Comparison of ENCODE assay signal across 8 mouse cellular contexts in genomic region chr15:78851505-78852153, GRCm38 (mm10). TPM values are rescaled to one million over a fixed set of nuclear protein-coding genes. Genes with fewer than 3 reads are reported as not detected.
DNase-seq lines count a peak whose midpoint lies in the region; ATAC-seq and TF ChIP-seq lines count a peak whose summit lies in the region.

No protein-coding gene starts in this region.

- H3K4me3 ChIP-seq in left cerebral cortex, adult 2 months: no peak overlapping the region

- ATAC-seq in megakaryocyte, adult 5-6 weeks (ENCODE audit: poor library complexity, severe bottlenecking): peak; percentile 97

- DNase-seq in T-cell, adult 2 months (ENCODE audit: low spot score): peak; percentile 87
- peak; percentile 89 to 94 for DNase-seq in cerebellum, postnatal 4 days (ENCODE audit: low spot score in 2 of 2)
- peak; percentile 83 to 87 for DNase-seq in gastrocnemius, adult 8-10 months (ENCODE audit: low spot score in 2 of 2)
- DNase-seq in hindlimb bud, embryonic 11.5 days (ENCODE audit: extremely low spot score, low read depth, low spot score): peak; percentile 72
- DNase-seq in left cerebral cortex, adult 2 months (ENCODE audit: extremely low spot score in 1 of 2, low spot score in 2 of 2): peak; percentile 86 to 90
- DNase-seq in right cerebral cortex, adult 18-20 months: peak; percentile 89
- DNase-seq in urinary bladder, adult 2 months (ENCODE audit: low spot score): peak; percentile 82

- H3K27ac ChIP-seq in left cerebral cortex, adult 2 months: peak overlapping the region; percentile 29; the same call in 1 of the 2 replicates

- TF ChIP-seq CTCF in left cerebral cortex, adult 2 months (IDR thresholded peaks at IDR 0.05): peak; percentile 92

- intact Hi-C loops in left cerebral cortex, adult 2 months (cut with DNase I): no loop called here

RNA-seq across cellular contexts. Expression of gene Lgals2, which starts 3.7 kb away (rescaled TPM):
- total RNA-seq in gastrocnemius, adult 8-10 months (2022): not detected
- total RNA-seq in left cerebral cortex, adult 2 months (2021): not detected
- not detected in 2 replicates for total RNA-seq in megakaryocyte, adult 5-6 weeks (2015)
- 0.26 TPM in 1 of 2 replicates, not detected in the other for total RNA-seq in megakaryocyte, adult 5-6 weeks (2017)
- 1.3 and 2.1 TPM in 2 replicates for polyA plus RNA-seq in urinary bladder, adult 2 months (2012; rRNA removed)

RNA-seq across cellular contexts. Expression of gene Cdc42ep1, which starts 9.2 kb away (rescaled TPM):
- total RNA-seq in gastrocnemius, adult 8-10 months (2022): 1 to 10 TPM; 4.1 to 7.3 (median 6.2) TPM
- total RNA-seq in left cerebral cortex, adult 2 months (2021): 10 to 100 TPM; 10.6 to 13.1 TPM
- total RNA-seq in megakaryocyte, adult 5-6 weeks (2015): not detected in 2 replicates
- total RNA-seq in megakaryocyte, adult 5-6 weeks (2017): 0.26 TPM in 1 of 2 replicates, not detected in the other
- 21.0 and 21.6 TPM in 2 replicates for polyA plus RNA-seq in urinary bladder, adult 2 months (2012; rRNA removed)

RNA-seq across cellular contexts. Expression of gene Gga1, which starts 25.4 kb away (rescaled TPM):
- total RNA-seq in gastrocnemius, adult 8-10 months (2022): 10 to 100 TPM; 41.8 to 44.9 (median 43.5) TPM
- total RNA-seq in left cerebral cortex, adult 2 months (2021): 10 to 100 TPM; 64.8 to 68.2 TPM
- 46.0 and 52.6 TPM in 2 replicates for total RNA-seq in megakaryocyte, adult 5-6 weeks (2015)
- total RNA-seq in megakaryocyte, adult 5-6 weeks (2017): 20.8 and 28.9 TPM in 2 replicates
- 53.5 and 56.7 TPM in 2 replicates for polyA plus RNA-seq in urinary bladder, adult 2 months (2012; rRNA removed)

RNA-seq across cellular contexts. Expression of gene Gm49510, which starts 47.8 kb away (rescaled TPM):
- not detected for total RNA-seq in gastrocnemius, adult 8-10 months (2022)
- not detected for total RNA-seq in left cerebral cortex, adult 2 months (2021)
- total RNA-seq in megakaryocyte, adult 5-6 weeks (2015): not detected in 2 replicates
- 1.1 and 2.0 TPM in 2 replicates for total RNA-seq in megakaryocyte, adult 5-6 weeks (2017)
- polyA plus RNA-seq in urinary bladder, adult 2 months (2012; rRNA removed): 0.04 and 0.06 TPM in 2 replicates

RNA-seq across cellular contexts. Expression of gene Sh3bp1, which starts 47.9 kb away (rescaled TPM):
- total RNA-seq in gastrocnemius, adult 8-10 months (2022): 1 to 10 TPM in 2 of 4 experiments, under 1 TPM in 2; 0.80 to 1.7 (median 1.2) TPM
- total RNA-seq in left cerebral cortex, adult 2 months (2021): 10 to 100 TPM; 35.0 to 37.7 TPM
- 46.5 and 53.3 TPM in 2 replicates for total RNA-seq in megakaryocyte, adult 5-6 weeks (2015)
- total RNA-seq in megakaryocyte, adult 5-6 weeks (2017): 34.0 and 38.2 TPM in 2 replicates
- 34.6 and 35.1 TPM in 2 replicates for polyA plus RNA-seq in urinary bladder, adult 2 months (2012; rRNA removed)

Comparison
In these comparisons a context has a peak if more than half of its experiments do, and no peak if none do; other contexts are left out.
1. RNA of gene Cdc42ep1, which starts 9.2 kb away (total RNA-seq): 10.6 to 13.1 TPM in left cerebral cortex, adult 2 months and 4.1 to 7.3 TPM in gastrocnemius, adult 8-10 months; 0.26 TPM in megakaryocyte, adult 5-6 weeks; every median in the first group is over 4 times any median in the second.
2. Peak in every context shown above with its lines, with median percentiles within 50 percentile points of each other: DNase-seq.